Mouse (Mus musculus) gastrocnemius, adult 8-10 months (tissue): ENCODE measurements around the gene Ppa1. TPM values are rescaled to one million over a fixed set of nuclear protein-coding genes. Genes with fewer than 3 reads are reported as not detected.
"Not testable (repeated sequence)": the region's sequence is repeated elsewhere in the genome, so short reads cannot be mapped to it uniquely, and the experiment has no call there.

Source experiments
- DNase-seq, 2 experiments: peaks; one replicate each; pipeline ENCODE4 v3.0.0; 2022; ENCODE audit warnings: low spot score in 2 of 2
- total RNA-seq, 4 experiments: library from RNA; stranded (reverse); gene quantifications; 2 replicates each; pipeline ENCODE4 v1.2.4; 2022

The Ppa1 gene
- total RNA-seq, result 10 to 100 TPM; 52.1 to 64.3 (median 60.7) TPM

DNA sequence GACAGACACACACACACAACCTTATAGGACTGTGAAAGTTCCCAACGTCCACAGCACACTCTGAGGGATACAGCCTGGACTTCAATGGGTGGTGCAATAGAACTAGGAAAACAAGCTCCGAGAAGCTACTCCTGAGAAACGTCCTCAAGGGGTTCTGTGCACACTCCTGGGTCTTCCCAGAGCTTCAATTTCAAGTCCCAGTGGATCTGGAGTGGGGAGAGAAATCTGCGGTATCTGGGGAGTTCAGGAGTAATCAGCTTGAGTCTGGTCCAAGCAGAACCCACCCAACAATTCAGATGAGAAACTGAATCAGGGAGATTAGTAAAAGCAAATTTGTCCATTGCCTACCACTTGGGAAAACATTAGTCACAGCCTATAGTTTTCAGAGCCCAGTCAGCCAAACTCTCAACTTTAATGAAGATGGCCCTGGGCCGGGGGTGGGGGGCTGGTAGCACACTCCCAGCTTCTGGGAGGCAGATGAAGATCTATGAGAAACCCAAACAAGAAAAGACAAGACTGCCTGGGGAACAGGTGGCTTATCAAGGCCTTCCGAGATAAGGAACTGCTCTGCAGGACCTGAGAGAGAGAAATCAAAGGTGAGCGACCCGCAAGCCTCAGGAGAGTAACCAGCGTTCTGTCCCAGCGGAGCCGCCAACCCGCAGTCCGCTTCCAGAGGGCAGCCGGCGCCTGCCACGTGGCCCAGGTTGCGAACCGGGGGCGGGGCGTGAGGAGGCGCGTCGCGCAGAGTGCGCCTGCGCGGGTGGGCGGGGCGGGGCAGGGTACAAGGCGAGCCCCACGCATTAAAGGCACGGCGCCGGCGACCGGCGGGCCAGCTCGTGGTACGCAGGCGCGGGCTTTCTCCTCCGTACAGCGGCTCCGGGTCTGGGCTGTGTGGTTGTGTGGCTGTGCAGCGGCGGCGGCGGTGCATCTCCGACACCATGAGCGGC is at the start of gene Ppa1:
TSS of gene Ppa1 (plus strand) at position 763 of the 947 bp plus-strand sequence.
- DNase-seq, result peak; percentile 62 to 82

DNA sequence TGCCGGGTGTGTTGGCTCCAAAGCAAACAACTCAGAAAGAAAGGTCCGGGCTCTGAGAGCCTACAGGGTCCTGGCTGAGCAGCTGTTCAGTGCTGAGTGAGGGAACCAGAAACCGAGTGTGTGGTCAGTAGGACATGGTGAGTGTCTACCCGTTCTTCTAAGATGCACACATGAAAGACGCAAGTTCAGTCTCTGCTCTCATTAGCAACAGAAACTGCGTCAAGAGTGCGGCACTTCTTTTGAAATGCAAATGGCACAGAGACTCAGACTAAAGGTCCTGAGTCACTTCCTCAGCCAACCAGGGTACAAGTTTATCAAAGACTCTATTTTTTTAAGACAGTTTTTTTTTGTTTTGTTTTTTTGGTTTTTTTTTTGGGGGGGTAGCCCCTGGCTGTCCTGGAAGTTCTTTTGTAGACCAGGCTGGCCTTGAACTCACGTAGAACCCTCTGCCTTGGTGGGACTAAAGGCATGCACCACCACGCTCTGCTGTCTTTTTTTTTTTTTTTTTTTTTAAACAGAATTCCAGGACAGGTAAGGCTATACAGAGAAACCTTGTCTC is 48.7 kb upstream of the Ppa1 start:
- DNase-seq, result no peak

DNA sequence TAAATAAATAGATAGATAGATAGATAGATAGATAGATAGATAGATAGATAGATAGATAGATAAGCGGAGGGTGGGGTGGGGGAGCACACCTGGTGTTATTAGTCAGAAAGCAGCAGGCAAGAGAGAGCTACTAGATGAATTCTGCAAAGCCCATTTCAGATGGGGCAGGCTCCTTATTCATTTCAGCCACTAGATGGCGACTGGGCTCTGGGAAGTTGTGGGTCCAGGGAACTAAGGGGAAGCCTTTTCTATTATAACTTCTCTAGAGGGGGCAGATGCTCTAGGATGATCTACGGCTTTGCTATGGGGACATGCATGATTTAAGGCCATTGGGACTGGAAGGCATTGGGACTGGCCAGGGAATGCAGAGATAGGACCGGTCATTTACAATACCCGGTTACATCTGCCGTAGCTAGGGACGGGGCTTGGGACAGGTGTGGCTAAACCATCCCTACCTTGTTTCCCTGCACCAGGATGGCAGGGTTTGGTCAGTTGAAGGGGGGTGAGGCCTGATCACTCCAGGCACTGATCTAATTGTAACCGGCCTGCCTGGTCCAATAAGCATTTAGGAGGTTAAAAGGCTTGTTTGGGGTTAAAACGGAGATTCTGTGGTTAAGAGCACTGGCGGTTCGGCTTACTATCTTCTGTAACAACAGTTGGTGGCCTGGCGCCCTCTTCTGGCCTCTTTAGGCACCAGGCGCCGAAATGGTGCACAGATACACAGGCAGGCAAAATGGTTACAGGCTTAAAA is 45.9 kb upstream of the Ppa1 start:
- no peak for DNase-seq

DNA sequence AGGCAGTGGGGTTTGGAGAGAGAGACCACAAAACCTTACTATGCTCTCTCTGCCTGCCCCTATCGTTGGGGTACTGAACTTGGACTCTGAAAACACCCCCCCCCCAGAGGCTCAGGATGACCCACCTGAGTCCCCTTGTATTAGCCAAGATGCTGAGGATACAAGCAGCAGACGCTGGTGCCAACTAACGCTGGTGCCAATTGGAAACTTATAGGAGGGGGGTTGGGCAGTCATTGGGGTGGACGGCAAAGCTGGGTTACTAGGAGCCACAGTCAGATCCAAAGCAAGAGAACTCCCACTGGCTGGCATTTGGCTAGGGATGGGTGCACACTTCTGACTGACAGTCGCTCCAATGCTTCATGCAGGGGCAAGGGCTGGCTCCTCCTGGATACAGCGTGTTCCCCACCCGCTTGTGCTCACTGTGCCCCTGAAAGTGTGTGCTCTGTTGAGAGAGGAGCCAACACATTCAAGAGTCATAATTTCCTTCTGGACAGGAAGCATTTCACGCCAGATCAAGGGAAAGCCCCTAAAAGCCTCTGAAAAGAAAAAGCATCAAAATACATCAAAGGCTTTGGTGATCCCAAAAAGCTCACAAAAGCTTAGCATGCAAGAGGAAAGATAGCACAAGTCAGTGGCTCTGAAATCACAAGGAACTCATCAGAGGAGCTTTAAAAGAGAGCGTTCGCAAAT is 43.8 kb upstream of the Ppa1 start:
- DNase-seq, result no peak

DNA sequence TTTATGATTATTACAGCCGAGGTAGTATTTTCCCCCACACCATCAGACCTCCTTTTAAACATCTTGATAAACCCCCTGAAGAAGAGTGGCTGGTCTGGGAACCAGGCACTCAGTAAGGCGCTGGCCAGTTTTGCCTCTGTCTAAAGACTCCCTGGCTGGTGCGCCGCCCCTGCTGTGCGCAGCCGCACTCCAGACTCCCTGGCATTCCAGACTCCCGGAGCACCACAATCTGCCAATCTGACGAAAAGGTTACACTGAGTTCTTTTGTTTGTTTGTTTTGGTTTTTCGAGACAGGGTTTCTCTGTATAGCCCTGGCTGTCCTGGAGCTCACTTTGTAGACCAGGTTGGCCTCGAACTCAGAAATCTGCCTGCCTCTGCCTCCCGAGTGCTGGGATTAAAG is 43.0 kb upstream of the Ppa1 start:
- not testable (repeated sequence) for DNase-seq

- DNase-seq, result peak; percentile 40 to 50
These were observed 42.5 kb upstream of the Ppa1 start for GRCm38 (mm10) chr10:61605851-61606250.

GRCm38 (mm10) chr10:61608233-61608632 is 40.1 kb upstream of the Ppa1 start:
- no peak for DNase-seq

- no peak for DNase-seq
These were observed 37.6 kb upstream of the Ppa1 start for GRCm38 (mm10) chr10:61610650-61611235.

GRCm38 (mm10) chr10:61614311-61614710 is 34.0 kb upstream of the Ppa1 start:
- DNase-seq, result no peak

DNA sequence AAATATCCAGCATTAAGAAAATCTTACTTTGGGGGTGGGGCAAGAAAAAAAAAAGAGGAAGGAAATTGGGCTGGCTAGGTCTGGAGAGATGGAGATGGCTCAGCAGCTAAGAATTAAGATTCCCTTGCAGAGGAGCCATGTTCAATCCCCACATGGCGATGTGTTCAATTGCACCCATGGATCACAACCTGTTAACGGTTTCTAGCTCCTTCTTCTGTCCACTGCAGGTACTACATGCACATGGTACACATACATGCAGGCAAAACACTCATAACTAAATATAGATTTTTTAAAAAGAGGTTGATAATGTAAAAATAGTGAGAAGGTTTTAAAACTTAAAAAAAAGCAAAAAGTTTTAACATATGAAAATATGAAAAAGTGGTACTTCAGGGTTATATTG is 29.8 kb upstream of the Ppa1 start:
- no peak for DNase-seq

DNA sequence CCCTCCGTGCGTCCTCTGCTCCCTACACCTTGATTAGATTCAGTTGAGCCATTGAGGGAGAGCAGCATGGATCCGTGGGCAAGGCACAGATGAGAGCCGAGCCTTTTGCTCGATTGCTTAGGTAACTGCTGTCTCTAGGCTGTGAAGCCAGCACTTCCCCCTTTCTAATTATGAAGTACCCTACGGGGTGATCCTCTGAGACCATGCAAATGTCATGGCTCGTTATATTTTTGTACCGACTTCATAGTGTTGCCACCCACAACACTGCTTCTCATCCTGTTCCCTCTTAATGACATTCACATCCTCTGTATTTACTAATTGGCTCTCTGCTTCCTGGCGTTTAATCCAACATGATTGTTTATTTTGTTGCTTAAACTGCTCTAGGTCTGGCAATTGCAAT is 26.7 kb upstream of the Ppa1 start:
- DNase-seq, result no peak

- not testable (repeated sequence) for DNase-seq
These were observed 24.5 kb upstream of the Ppa1 start for GRCm38 (mm10) chr10:61623874-61624273.

GRCm38 (mm10) chr10:61624771-61625170 is 23.6 kb upstream of the Ppa1 start:
- no peak for DNase-seq

- peak in 1 of 2 experiments; percentile 15 for DNase-seq
These were observed 22.7 kb upstream of the Ppa1 start for GRCm38 (mm10) chr10:61625381-61626257.

DNA sequence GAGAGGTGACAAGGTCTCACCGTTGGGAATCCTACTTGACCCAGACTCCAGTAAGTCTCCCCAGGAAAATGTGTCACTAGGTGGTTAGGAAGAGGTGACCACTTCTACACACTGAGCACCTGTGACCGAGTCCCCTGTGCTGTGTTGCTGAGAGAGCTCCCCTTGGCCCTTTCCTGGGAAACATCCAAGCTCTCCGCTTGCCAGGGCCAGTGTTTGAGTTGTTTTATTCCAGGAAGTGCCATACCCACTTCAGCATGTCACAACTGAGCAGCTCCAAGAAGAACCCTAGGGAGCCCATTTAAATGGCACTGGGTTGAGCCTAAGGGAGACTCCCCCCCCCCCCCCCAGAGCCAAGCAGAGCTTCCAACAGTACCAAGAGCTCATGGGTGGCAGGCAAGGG is 21.8 kb upstream of the Ppa1 start:
- DNase-seq, result no peak

DNA sequence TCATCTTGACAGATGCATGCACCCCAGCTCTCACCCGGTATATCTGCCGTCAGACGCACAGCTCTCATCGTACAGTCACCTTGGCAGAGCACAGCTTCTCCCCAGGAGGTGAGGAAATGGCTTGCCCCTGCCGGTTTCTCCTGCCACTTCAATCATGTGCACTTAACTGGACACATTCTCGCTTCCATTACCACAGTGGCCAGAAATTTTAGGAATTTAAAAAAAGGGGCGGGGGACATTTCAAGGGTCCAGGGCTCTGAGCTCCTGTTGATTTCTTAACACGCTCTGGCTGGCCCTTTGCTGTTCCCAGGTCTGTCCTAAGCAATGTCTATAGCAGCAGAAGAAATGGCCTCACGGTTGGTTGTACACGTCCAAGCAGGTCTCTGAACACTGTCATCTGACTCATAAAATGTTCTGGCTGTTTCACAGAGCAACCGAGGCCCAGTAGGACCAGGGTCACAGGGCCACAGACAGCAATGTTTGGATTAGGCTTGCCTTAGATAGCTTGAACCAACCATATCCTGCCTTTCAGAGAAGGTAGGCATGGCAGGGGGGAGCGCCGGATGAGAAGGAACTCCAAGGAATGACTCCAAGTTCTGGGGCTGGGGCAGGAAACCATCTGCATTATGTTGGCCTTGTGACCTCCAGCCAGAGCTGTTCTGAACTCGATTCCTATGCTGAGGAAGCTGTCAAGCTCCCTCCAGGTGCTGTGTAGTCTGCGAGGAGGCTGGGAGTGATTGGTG is 21.0 kb upstream of the Ppa1 start:
- no peak for DNase-seq

DNA sequence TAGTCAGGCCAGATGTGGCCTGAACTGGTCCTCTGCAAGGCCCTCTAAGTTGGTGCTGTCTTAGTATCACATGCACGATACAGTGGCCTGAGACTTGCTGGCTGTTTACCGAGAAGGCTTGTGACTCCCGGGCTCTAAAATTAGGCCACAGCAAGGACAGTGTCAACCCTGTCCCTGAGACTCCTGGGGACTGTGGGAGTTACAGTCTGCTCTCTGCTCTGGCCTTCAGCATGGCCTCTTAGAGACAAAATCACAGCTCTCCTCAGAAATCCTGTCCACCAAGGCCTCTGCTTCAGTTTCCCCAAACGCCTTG is 20.5 kb upstream of the Ppa1 start:
- DNase-seq, result peak; percentile 47 to 70

DNA sequence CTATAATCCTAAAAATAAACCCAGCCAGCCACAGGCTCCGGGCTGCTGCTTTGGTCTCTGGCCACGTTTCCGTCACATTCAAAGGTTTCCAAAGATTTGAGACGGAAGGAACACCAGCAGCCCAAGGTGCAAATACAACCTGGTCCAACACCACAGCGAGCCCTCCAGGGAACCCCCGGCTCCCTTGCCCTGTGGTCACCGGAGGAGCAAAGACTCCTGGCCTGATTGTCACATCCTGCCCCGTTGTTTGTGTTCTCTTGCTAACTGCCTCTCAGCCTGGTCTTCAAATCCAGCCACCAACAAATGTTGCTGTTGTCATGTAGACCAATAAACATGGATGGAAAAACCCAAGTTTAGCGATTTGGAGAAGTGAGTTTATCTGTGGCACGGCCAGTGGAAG is 15.9 kb upstream of the Ppa1 start:
- DNase-seq, result no peak

GRCm38 (mm10) chr10:61637055-61637454 is 11.3 kb upstream of the Ppa1 start:
- DNase-seq, result no peak

- DNase-seq, result no peak
These were observed 8.0 kb upstream of the Ppa1 start for GRCm38 (mm10) chr10:61640363-61640762.
